Mouse (Mus musculus) limb, embryonic 15.5 days (tissue): ENCODE data around the gene Tmem200a. TPM values are rescaled to one million over a fixed set of nuclear protein-coding genes. Genes with fewer than 3 reads are reported as not detected.

ENCODE experiments used
- ATAC-seq: fragments of 200-750 bp; cut with Nextera tagmentation; 2 replicates; pipeline ENCODE4 v1.8.0; 2017; ENCODE audit warnings: low read depth, moderate TSS enrichment; ENCODE audit not compliant: insufficient number of reproducible peaks, low FRiP score, low TSS enrichment
- H3K27ac ChIP-seq: fragments of 300-500 bp; sonication (generic); 2 replicates; pipeline ENCODE4 v1.5.1; 2015; ENCODE audit warnings: moderate library complexity, mild to moderate bottlenecking, inconsistent platforms
- H3K27me3 ChIP-seq: fragments of 300-500 bp; sonication (generic); 2 replicates; pipeline ENCODE4 v1.6.1; 2015; ENCODE audit warnings: inconsistent platforms
- H3K36me3 ChIP-seq: fragments of 300-500 bp; sonication (generic); 2 replicates; pipeline ENCODE4 v1.6.1; 2015; ENCODE audit warnings: inconsistent platforms
- H3K4me1 ChIP-seq: fragments of 300-500 bp; sonication (generic); 2 replicates; pipeline ENCODE4 v1.6.1; 2015; ENCODE audit warnings: inconsistent platforms
- H3K4me2 ChIP-seq: fragments of 300-500 bp; sonication (generic); 2 replicates; pipeline ENCODE4 v1.6.1; 2015; ENCODE audit warnings: mild to moderate bottlenecking, inconsistent platforms
- H3K4me3 ChIP-seq: fragments of 300-500 bp; sonication (generic); 2 replicates; pipeline ENCODE4 v1.5.1; 2015; ENCODE audit warnings: mild to moderate bottlenecking, inconsistent platforms
- H3K9ac ChIP-seq: fragments of 300-500 bp; sonication (generic); 2 replicates; pipeline ENCODE4 v1.6.1; 2015; ENCODE audit warnings: inconsistent platforms
- H3K9me3 ChIP-seq: fragments of 300-500 bp; sonication (generic); 2 replicates; pipeline ENCODE4 v1.6.1; 2016; ENCODE audit warnings: inconsistent platforms
- whole genome bisulfite sequencing: fragments of 180-500 bp; shearing (Covaris S2); methylation state at CpG from one replicate; pipeline ENCODE4 v1.1.7; 2015; 5-methylcytosine and 5-hydroxymethylcytosine counted together
- polyA plus RNA-seq: library from polyadenylated mRNA; unstranded; fragments of >200 nt; fragmentation: Nextera tagmentation; extraction: Ambion mirVana; gene quantifications from 2 replicates; pipeline ENCODE4 v1.2.1, GENCODE M21; 2015

The Tmem200a gene
- polyA plus RNA-seq, 1 experiment from 2014 or later, result 9.6 TPM

- Histone ChIP-seq H3K4me2 (no peak overlapping the region), H3K36me3 (no peaks in the 10 kb centered on the region), H3K4me1 (no peaks in the 10 kb centered on the region), H3K27me3 (no peaks in the 10 kb centered on the region), H3K9me3 (no peaks in the 10 kb centered on the region), H3K4me3 (no peak overlapping the region), H3K27ac (no peak overlapping the region), H3K9ac (no peak overlapping the region)
- no peak for ATAC-seq
- 82% methylated on average over 3 of the region's 3 CpGs for WGBS
Observed at GRCm38 (mm10) chr10:26059662-26060307, 19.1 kb downstream of the Tmem200a start.

GRCm38 (mm10) chr10:26051177-26051576 lies 27.7 kb downstream of the Tmem200a start:
- 79% methylated on average over 2 of the region's 2 CpGs for WGBS
- Histone ChIP-seq H3K27ac (no peak overlapping the region), H3K4me2 (no peak overlapping the region), H3K4me3 (no peak overlapping the region), H3K27me3 (no peaks in the 10 kb centered on the region), H3K36me3 (no peaks in the 10 kb centered on the region), H3K9me3 (no peaks in the 10 kb centered on the region), H3K4me1 (no peaks in the 10 kb centered on the region), H3K9ac (no peak overlapping the region)
- no peak for ATAC-seq

- H3K27me3 ChIP-seq, result no peaks in the 10 kb centered on the region
- no peaks in the 10 kb centered on the region for H3K36me3 ChIP-seq
- H3K4me2 ChIP-seq, result no peak overlapping the region
- WGBS, result 76% methylated on average over 5 of the region's 5 CpGs
- no peak overlapping the region for H3K27ac ChIP-seq
- H3K4me3 ChIP-seq, result no peak overlapping the region
- H3K9ac ChIP-seq, result no peak overlapping the region
- H3K9me3 ChIP-seq, result no peaks in the 10 kb centered on the region
- no peaks in the 10 kb centered on the region for H3K4me1 ChIP-seq
- no peak for ATAC-seq
Observed at GRCm38 (mm10) chr10:26034931-26035330, 43.9 kb downstream of the Tmem200a start.

- H3K27me3 ChIP-seq, result no peaks in the 10 kb centered on the region
- no peak overlapping the region for H3K4me3 ChIP-seq
- H3K27ac ChIP-seq, result no peak overlapping the region
- ATAC-seq, result no peak
- H3K9me3 ChIP-seq, result no peaks in the 10 kb centered on the region
- H3K4me1 ChIP-seq, result no peaks in the 10 kb centered on the region
- H3K36me3 ChIP-seq, result no peaks in the 10 kb centered on the region
- no peak overlapping the region for H3K4me2 ChIP-seq
- 75% methylated on average over 3 of the region's 3 CpGs for WGBS
- no peak overlapping the region for H3K9ac ChIP-seq
Observed at GRCm38 (mm10) chr10:26018740-26019139, 60.1 kb downstream of the Tmem200a start.

- H3K27ac ChIP-seq, result no peak overlapping the region
- ATAC-seq, result no peak
- WGBS, result 49% methylated on average over 1 of the region's 1 CpGs
- H3K9ac ChIP-seq, result no peak overlapping the region
- H3K27me3 ChIP-seq, result no peaks in the 10 kb centered on the region
- no peak overlapping the region for H3K4me3 ChIP-seq
- H3K4me2 ChIP-seq, result no peak overlapping the region
- H3K4me1 ChIP-seq, result no peaks in the 10 kb centered on the region
- H3K36me3 ChIP-seq, result no peaks in the 10 kb centered on the region
- no peaks in the 10 kb centered on the region for H3K9me3 ChIP-seq
Observed at GRCm38 (mm10) chr10:26014298-26014697, 64.6 kb downstream of the Tmem200a start.

- Histone ChIP-seq H3K36me3 (no peaks in the 10 kb centered on the region), H3K27ac (no peak overlapping the region), H3K9ac (no peak overlapping the region), H3K4me1 (peaks cover 3% of the 10 kb centered on the region; the same call in 1 of the 2 replicates), H3K4me3 (no peak overlapping the region), H3K4me2 (no peak overlapping the region), H3K27me3 (no peaks in the 10 kb centered on the region), H3K9me3 (no peaks in the 10 kb centered on the region)
- no peak for ATAC-seq
- 38% methylated on average over 5 of the region's 5 CpGs for WGBS
Observed at GRCm38 (mm10) chr10:26008948-26009347, 69.9 kb downstream of the Tmem200a start.

GRCm38 (mm10) chr10:26005471-26005870 lies 73.4 kb downstream of the Tmem200a start:
- no peak for ATAC-seq
- H3K9me3 ChIP-seq, result no peaks in the 10 kb centered on the region
- H3K4me3 ChIP-seq, result no peak overlapping the region

GRCm38 (mm10) chr10:26000893-26001292 lies 78.0 kb downstream of the Tmem200a start:
- Histone ChIP-seq H3K9ac (no peak overlapping the region), H3K4me1 (no peaks in the 10 kb centered on the region), H3K4me2 (no peak overlapping the region), H3K27me3 (no peaks in the 10 kb centered on the region), H3K36me3 (no peaks in the 10 kb centered on the region), H3K9me3 (no peaks in the 10 kb centered on the region), H3K27ac (no peak overlapping the region), H3K4me3 (no peak overlapping the region)
- 92% methylated on average over 2 of the region's 2 CpGs for WGBS
- ATAC-seq, result no peak

More at GRCm38 (mm10) chr10:26005471-26005870, 73.4 kb downstream of the Tmem200a start:
- Histone ChIP-seq H3K27ac (no peak overlapping the region), H3K9ac (no peak overlapping the region), H3K36me3 (no peaks in the 10 kb centered on the region), H3K4me2 (no peak overlapping the region), H3K27me3 (no peaks in the 10 kb centered on the region), H3K4me1 (peaks cover 3% of the 10 kb centered on the region; the same call in 1 of the 2 replicates)
- 85% methylated on average over 6 of the region's 6 CpGs for WGBS

- Histone ChIP-seq H3K27me3 (no peaks in the 10 kb centered on the region), H3K27ac (no peak overlapping the region), H3K4me1 (no peaks in the 10 kb centered on the region), H3K9ac (no peak overlapping the region), H3K9me3 (no peaks in the 10 kb centered on the region), H3K36me3 (no peaks in the 10 kb centered on the region), H3K4me2 (no peak overlapping the region), H3K4me3 (no peak overlapping the region)
- 90% methylated on average over 5 of the region's 5 CpGs for WGBS
- ATAC-seq, result no peak
Observed at GRCm38 (mm10) chr10:25999291-25999930, 79.4 kb downstream of the Tmem200a start.

GRCm38 (mm10) chr10:25984056-25984455 lies 94.8 kb downstream of the Tmem200a start:
- no peak for ATAC-seq
- 75% methylated on average over 2 of the region's 2 CpGs for WGBS
- H3K9me3 ChIP-seq, result no peaks in the 10 kb centered on the region
- no peak overlapping the region for H3K27ac ChIP-seq
- H3K9ac ChIP-seq, result no peak overlapping the region
- H3K36me3 ChIP-seq, result no peaks in the 10 kb centered on the region
- H3K4me2 ChIP-seq, result no peak overlapping the region
- H3K4me3 ChIP-seq, result no peak overlapping the region
- no peaks in the 10 kb centered on the region for H3K4me1 ChIP-seq
- no peaks in the 10 kb centered on the region for H3K27me3 ChIP-seq

GRCm38 (mm10) chr10:25982617-25983016 lies 96.2 kb downstream of the Tmem200a start:
- Histone ChIP-seq H3K4me3 (no peak overlapping the region), H3K4me2 (no peak overlapping the region), H3K27ac (no peak overlapping the region), H3K9ac (no peak overlapping the region), H3K36me3 (no peaks in the 10 kb centered on the region), H3K9me3 (no peaks in the 10 kb centered on the region), H3K27me3 (no peaks in the 10 kb centered on the region), H3K4me1 (no peaks in the 10 kb centered on the region)
- no peak for ATAC-seq
- 51% methylated on average over 1 of the region's 1 CpGs for WGBS

- Histone ChIP-seq H3K4me2 (no peak overlapping the region), H3K9me3 (no peaks in the 10 kb centered on the region), H3K27ac (no peak overlapping the region), H3K27me3 (no peaks in the 10 kb centered on the region), H3K9ac (no peak overlapping the region), H3K36me3 (no peaks in the 10 kb centered on the region), H3K4me3 (no peak overlapping the region), H3K4me1 (no peaks in the 10 kb centered on the region)
- 47% methylated on average over 4 of the region's 4 CpGs for WGBS
- ATAC-seq, result no peak
Observed at GRCm38 (mm10) chr10:25962863-25963262, 116.0 kb downstream of the Tmem200a start.
